Mouse (Mus musculus): Measurements from ENCODE around the gene Cd163l1. TPM values are rescaled to one million over a fixed set of nuclear protein-coding genes. Genes with fewer than 3 reads are reported as not detected.

The Cd163l1 gene
- polyA plus RNA-seq, 1 experiment = not detected

GRCm38 (mm10) chr7:140224209-140224608 is 6.1 kb downstream of the Cd163l1 start:
- Histone ChIP-seq H3ac (ENCODE audit: control insufficient read depth, insufficient read length, low read depth) (no peak overlapping the region), H3K79me3 (ENCODE audit: low read depth) (no peaks in the 10 kb centered on the region), H3K36me3 (ENCODE audit: control insufficient read depth, insufficient read depth) (no peaks in the 10 kb centered on the region), H3K4me3 (ENCODE audit: insufficient read depth, poor library complexity, severe bottlenecking) (no peak overlapping the region), H3K27me3 (ENCODE audit: control insufficient read depth, insufficient read depth, insufficient read length) (no peaks in the 10 kb centered on the region), H3K79me2 (ENCODE audit: control insufficient read depth, insufficient read depth) (no peaks in the 10 kb centered on the region)
- no peak for TF ChIP-seq CTCF (IDR thresholded peaks at IDR 0.05; ENCODE audit: control insufficient read depth, insufficient read depth, insufficient read length)
- TF ChIP-seq MYOD1 (IDR thresholded peaks at IDR 0.05; ENCODE audit: control insufficient read depth, insufficient read length, low read depth) = no peak
- no peak for TF ChIP-seq MAX (IDR thresholded peaks at IDR 0.05)
- TF ChIP-seq CEBPB (IDR thresholded peaks at IDR 0.05; ENCODE audit: low read depth) = no peak
- TF ChIP-seq MYOG (IDR thresholded peaks at IDR 0.05; ENCODE audit: control insufficient read depth, extremely low read depth, insufficient read length) = no peak
- TF ChIP-seq USF1 (IDR thresholded peaks at IDR 0.05; ENCODE audit: low read depth) = no peak
- no peak for TF ChIP-seq FOSL1 (IDR thresholded peaks at IDR 0.05; ENCODE audit: insufficient read depth, low read length, poor library complexity, severe bottlenecking)

GRCm38 (mm10) chr7:140228476-140228875 is 10.4 kb downstream of the Cd163l1 start:
- no peaks in the 10 kb centered on the region for H3K79me2 ChIP-seq (ENCODE audit: control insufficient read depth, insufficient read depth)
- H3ac ChIP-seq (ENCODE audit: control insufficient read depth, insufficient read length, low read depth) = no peak overlapping the region
- H3K36me3 ChIP-seq (ENCODE audit: control insufficient read depth, insufficient read depth) = no peaks in the 10 kb centered on the region
- no peak for TF ChIP-seq CEBPB (IDR thresholded peaks at IDR 0.05; ENCODE audit: low read depth)
- TF ChIP-seq FOSL1 (IDR thresholded peaks at IDR 0.05; ENCODE audit: insufficient read depth, low read length, poor library complexity, severe bottlenecking) = no peak
- TF ChIP-seq USF1 (IDR thresholded peaks at IDR 0.05; ENCODE audit: low read depth) = no peak
- no peak for TF ChIP-seq MYOD1 (IDR thresholded peaks at IDR 0.05; ENCODE audit: control insufficient read depth, insufficient read length, low read depth)
- no peak for TF ChIP-seq MAX (IDR thresholded peaks at IDR 0.05)
- no peak for TF ChIP-seq MYOG (IDR thresholded peaks at IDR 0.05; ENCODE audit: control insufficient read depth, extremely low read depth, insufficient read length)
- TF ChIP-seq CTCF (IDR thresholded peaks at IDR 0.05; ENCODE audit: control insufficient read depth, insufficient read depth, insufficient read length) = no peak
- no peaks in the 10 kb centered on the region for H3K27me3 ChIP-seq (ENCODE audit: control insufficient read depth, insufficient read depth, insufficient read length)
- no peak overlapping the region for H3K4me3 ChIP-seq (ENCODE audit: insufficient read depth, poor library complexity, severe bottlenecking)
- H3K79me3 ChIP-seq (ENCODE audit: low read depth) = no peaks in the 10 kb centered on the region

DNA sequence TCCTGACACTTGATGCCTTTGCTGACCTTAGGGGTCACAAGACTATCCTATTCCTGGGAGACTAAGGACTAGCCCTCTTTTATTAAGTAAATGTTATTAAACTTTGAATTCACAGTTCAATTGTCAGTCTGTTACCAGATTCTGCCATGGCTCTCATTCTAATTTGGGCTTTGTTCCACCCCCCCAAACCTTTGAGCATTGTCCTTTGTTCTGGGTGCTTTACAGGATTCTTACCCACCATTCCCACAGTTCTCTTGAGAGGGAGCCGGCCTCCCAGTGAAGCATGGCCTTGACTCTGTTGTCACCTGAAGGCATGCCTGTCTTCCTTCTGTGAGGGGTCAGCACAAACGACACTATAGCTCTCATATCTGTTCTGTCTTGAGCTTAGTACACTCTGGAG is 13.0 kb downstream of the Cd163l1 start:
- no peak overlapping the region for H3ac ChIP-seq (ENCODE audit: control insufficient read depth, insufficient read length, low read depth)
- TF ChIP-seq FOSL1 (IDR thresholded peaks at IDR 0.05; ENCODE audit: insufficient read depth, low read length, poor library complexity, severe bottlenecking) (no peak), MAX (IDR thresholded peaks at IDR 0.05) (no peak), MYOG (IDR thresholded peaks at IDR 0.05; ENCODE audit: control insufficient read depth, extremely low read depth, insufficient read length) (no peak), CTCF (IDR thresholded peaks at IDR 0.05; ENCODE audit: control insufficient read depth, insufficient read depth, insufficient read length) (no peak), USF1 (IDR thresholded peaks at IDR 0.05; ENCODE audit: low read depth) (no peak), CEBPB (IDR thresholded peaks at IDR 0.05; ENCODE audit: low read depth) (no peak), MYOD1 (IDR thresholded peaks at IDR 0.05; ENCODE audit: control insufficient read depth, insufficient read length, low read depth) (no peak)
- no peak overlapping the region for H3K4me3 ChIP-seq (ENCODE audit: insufficient read depth, poor library complexity, severe bottlenecking)
- no peaks in the 10 kb centered on the region for H3K79me2 ChIP-seq (ENCODE audit: control insufficient read depth, insufficient read depth)
- no peaks in the 10 kb centered on the region for H3K36me3 ChIP-seq (ENCODE audit: control insufficient read depth, insufficient read depth)
- no peaks in the 10 kb centered on the region for H3K79me3 ChIP-seq (ENCODE audit: low read depth)
- H3K27me3 ChIP-seq (ENCODE audit: control insufficient read depth, insufficient read depth, insufficient read length) = no peaks in the 10 kb centered on the region

DNA sequence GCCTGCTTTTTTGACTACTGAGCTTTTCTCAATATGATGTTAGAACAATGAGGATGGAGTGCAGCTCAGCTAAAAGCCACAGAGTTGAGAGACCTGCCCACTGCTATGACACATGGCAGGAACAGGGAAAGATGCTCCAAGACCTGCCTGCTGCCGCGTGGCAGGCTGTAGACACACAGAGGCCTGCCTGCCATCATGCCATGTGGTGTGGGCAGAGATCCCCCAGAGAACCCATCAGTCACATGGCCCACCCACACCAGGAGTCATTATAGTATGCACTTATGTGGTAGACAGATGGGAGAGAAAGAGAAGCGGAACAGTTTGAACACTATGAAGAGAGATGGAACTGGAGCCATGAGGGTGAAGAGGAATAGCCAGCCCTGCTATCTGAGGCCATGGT is 15.6 kb downstream of the Cd163l1 start:
- TF ChIP-seq FOSL1 (IDR thresholded peaks at IDR 0.05; ENCODE audit: insufficient read depth, low read length, poor library complexity, severe bottlenecking) (no peak), MYOD1 (IDR thresholded peaks at IDR 0.05; ENCODE audit: control insufficient read depth, insufficient read length, low read depth) (no peak), CEBPB (IDR thresholded peaks at IDR 0.05; ENCODE audit: low read depth) (no peak), USF1 (IDR thresholded peaks at IDR 0.05; ENCODE audit: low read depth) (no peak), MAX (IDR thresholded peaks at IDR 0.05) (no peak), CTCF (IDR thresholded peaks at IDR 0.05; ENCODE audit: control insufficient read depth, insufficient read depth, insufficient read length) (no peak), MYOG (IDR thresholded peaks at IDR 0.05; ENCODE audit: control insufficient read depth, extremely low read depth, insufficient read length) (no peak)
- Histone ChIP-seq H3K36me3 (ENCODE audit: control insufficient read depth, insufficient read depth) (no peaks in the 10 kb centered on the region), H3K4me3 (ENCODE audit: insufficient read depth, poor library complexity, severe bottlenecking) (no peak overlapping the region), H3K79me3 (ENCODE audit: low read depth) (no peaks in the 10 kb centered on the region), H3K79me2 (ENCODE audit: control insufficient read depth, insufficient read depth) (no peaks in the 10 kb centered on the region), H3ac (ENCODE audit: control insufficient read depth, insufficient read length, low read depth) (no peak overlapping the region), H3K27me3 (ENCODE audit: control insufficient read depth, insufficient read depth, insufficient read length) (no peaks in the 10 kb centered on the region)

GRCm38 (mm10) chr7:140247216-140247615 is 29.1 kb downstream of the Cd163l1 start, which contains the start of gene 5830411N06Rik:
Gene 5830411N06Rik, plus strand, starts transcription at chr7:140247284.
- H3K4me3 ChIP-seq (ENCODE audit: insufficient read depth, poor library complexity, severe bottlenecking) = no peak within 1 kb of the TSS
- no peak for TF ChIP-seq MAX (IDR thresholded peaks at IDR 0.05)
- no peak for TF ChIP-seq CTCF (IDR thresholded peaks at IDR 0.05; ENCODE audit: control insufficient read depth, insufficient read depth, insufficient read length)
- no peak for TF ChIP-seq CEBPB (IDR thresholded peaks at IDR 0.05; ENCODE audit: low read depth)
- TF ChIP-seq MYOG (IDR thresholded peaks at IDR 0.05; ENCODE audit: control insufficient read depth, extremely low read depth, insufficient read length) = no peak
- no peak for TF ChIP-seq MYOD1 (IDR thresholded peaks at IDR 0.05; ENCODE audit: control insufficient read depth, insufficient read length, low read depth)
- no peak for TF ChIP-seq USF1 (IDR thresholded peaks at IDR 0.05; ENCODE audit: low read depth)
- no peak for TF ChIP-seq FOSL1 (IDR thresholded peaks at IDR 0.05; ENCODE audit: insufficient read depth, low read length, poor library complexity, severe bottlenecking)

More at GRCm38 (mm10) chr7:140247216-140247615, 29.1 kb downstream of the Cd163l1 start, which contains the start of gene 5830411N06Rik:
- Histone ChIP-seq H3K27me3 (ENCODE audit: control insufficient read depth, insufficient read depth, insufficient read length) (no peaks in the 10 kb centered on the region), H3K79me3 (ENCODE audit: low read depth) (no peaks in the 10 kb centered on the region), H3K79me2 (ENCODE audit: control insufficient read depth, insufficient read depth) (no peaks in the 10 kb centered on the region), H3ac (ENCODE audit: control insufficient read depth, insufficient read length, low read depth) (no peak within 1 kb of the TSS), H3K36me3 (ENCODE audit: control insufficient read depth, insufficient read depth) (no peaks in the 10 kb centered on the region)

Measured in C2C12 (cell line).